Mouse (Mus musculus) heart, embryonic 11.5 days (tissue): ENCODE results near the gene Gm21972. TPM values are rescaled to one million over a fixed set of nuclear protein-coding genes. Genes with fewer than 3 reads are reported as not detected.

Experiments used
- ATAC-seq: fragments of 200-750 bp; cut with Nextera tagmentation; replicated peaks from 2 replicates; pipeline ENCODE4 v1.8.0; 2017; ENCODE audit warnings: moderate library complexity; ENCODE audit not compliant: insufficient number of reproducible peaks, low FRiP score, low TSS enrichment
- H3K27ac ChIP-seq: fragments of 300-500 bp; sonication (generic); 2 replicates; pipeline ENCODE4 v1.5.1; 2014; ENCODE audit warnings: mild to moderate bottlenecking, low read depth, low read length
- H3K27me3 ChIP-seq: fragments of 300-500 bp; sonication (generic); 2 replicates; pipeline ENCODE4 v1.6.1; 2014; ENCODE audit warnings: mild to moderate bottlenecking, low read length, mixed read lengths; ENCODE audit not compliant: control insufficient read depth, insufficient read depth
- H3K36me3 ChIP-seq: fragments of 300-500 bp; sonication (generic); 2 replicates; pipeline ENCODE4 v1.6.1; 2014; ENCODE audit warnings: mild to moderate bottlenecking, low read length, moderate library complexity, mixed read lengths; ENCODE audit not compliant: control insufficient read depth, insufficient read depth
- H3K4me1 ChIP-seq: fragments of 300-500 bp; sonication (generic); 2 replicates; pipeline ENCODE4 v1.6.1; 2014; ENCODE audit warnings: low read length; ENCODE audit not compliant: control insufficient read depth, insufficient read depth
- H3K4me2 ChIP-seq: fragments of 300-500 bp; sonication (generic); 2 replicates; pipeline ENCODE4 v1.6.1; 2014; ENCODE audit warnings: mild to moderate bottlenecking, moderate library complexity
- H3K4me3 ChIP-seq: fragments of 300-500 bp; sonication (generic); 2 replicates; pipeline ENCODE4 v1.5.1; 2014; ENCODE audit warnings: low read depth, low read length
- H3K9ac ChIP-seq: fragments of 300-500 bp; sonication (generic); 2 replicates; pipeline ENCODE4 v1.6.1; 2014; ENCODE audit warnings: mild to moderate bottlenecking, low read depth, low read length, moderate library complexity
- H3K9me3 ChIP-seq: fragments of 300-500 bp; sonication (generic); replicated peaks from 2 replicates; pipeline ENCODE4 v1.6.1; 2016; ENCODE audit warnings: low read length; ENCODE audit not compliant: control insufficient read depth
- WGBS: fragments of 180-500 bp; shearing (Covaris S2); extraction: QIAGEN DNeasy Blood & Tissue Kit; methylation state at CpG from one replicate; pipeline ENCODE4 v1.1.7; 2014; ENCODE audit not compliant: insufficient replicate concordance; 5-methylcytosine and 5-hydroxymethylcytosine counted together
- polyA plus RNA-seq: library from polyadenylated mRNA; unstranded; fragments of >200 nt; fragmentation: Nextera tagmentation; extraction: Ambion mirVana; gene quantifications from 2 replicates; pipeline ENCODE4 v1.2.1, GENCODE M21; 2014

Gm21972 gene
- polyA plus RNA-seq, 1 experiment from 2014 or later, result not detected

DNA sequence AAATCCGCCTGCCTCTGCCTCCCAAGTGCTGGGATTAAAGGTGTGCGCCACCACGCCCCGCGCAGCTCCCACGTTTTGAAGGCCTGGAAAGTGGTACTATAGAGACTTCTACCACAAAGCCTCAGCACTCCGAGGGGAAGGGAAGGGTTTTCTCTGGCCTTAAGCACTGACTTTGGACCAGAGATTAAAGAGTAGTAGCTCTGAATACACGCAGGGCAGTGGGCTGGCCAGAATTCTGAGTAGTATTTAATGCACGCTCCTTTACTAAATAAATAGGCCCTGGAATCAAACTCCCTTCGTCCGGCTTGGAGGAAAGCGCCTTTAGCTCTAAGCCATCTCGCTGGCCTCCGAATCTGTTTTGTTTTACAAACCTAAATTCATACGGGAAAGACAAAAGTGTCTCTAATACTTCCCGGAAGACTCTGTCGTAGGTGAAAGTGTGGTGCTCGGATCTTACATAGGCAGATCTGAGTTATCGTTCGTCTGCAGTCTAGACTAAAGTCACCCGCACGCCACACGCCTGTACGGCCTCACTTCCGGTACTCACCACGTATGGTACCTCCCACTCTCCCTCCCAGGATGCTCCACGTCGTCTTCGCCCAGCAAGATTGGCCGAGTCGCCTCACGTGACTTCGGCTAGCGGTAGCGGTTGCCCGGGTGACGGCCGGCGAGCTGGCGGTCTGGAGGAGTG, 20.8 kb downstream of the Gm21972 start, which contains the start of gene Armc9:
Gene Armc9 (plus strand): TSS at position 648 of the 691 bp plus-strand sequence.
- 4% methylated on average over 40 of the region's 40 CpGs for WGBS
- peak; percentile 99 for ATAC-seq
- peak within 1 kb of the TSS; percentile 81 for H3K27ac ChIP-seq
- peaks cover 2% of the 10 kb centered on the region; the same call in 1 of the 2 replicates for H3K4me1 ChIP-seq
- H3K4me3 ChIP-seq, result peak within 1 kb of the TSS; percentile 82
- H3K36me3 ChIP-seq, result no peaks in the 10 kb centered on the region
- peak within 1 kb of the TSS; percentile 74 for H3K9ac ChIP-seq
- no peaks in the 10 kb centered on the region for H3K27me3 ChIP-seq
- no peaks in the 10 kb centered on the region for H3K9me3 ChIP-seq
- peak within 1 kb of the TSS; percentile 79 for H3K4me2 ChIP-seq

DNA sequence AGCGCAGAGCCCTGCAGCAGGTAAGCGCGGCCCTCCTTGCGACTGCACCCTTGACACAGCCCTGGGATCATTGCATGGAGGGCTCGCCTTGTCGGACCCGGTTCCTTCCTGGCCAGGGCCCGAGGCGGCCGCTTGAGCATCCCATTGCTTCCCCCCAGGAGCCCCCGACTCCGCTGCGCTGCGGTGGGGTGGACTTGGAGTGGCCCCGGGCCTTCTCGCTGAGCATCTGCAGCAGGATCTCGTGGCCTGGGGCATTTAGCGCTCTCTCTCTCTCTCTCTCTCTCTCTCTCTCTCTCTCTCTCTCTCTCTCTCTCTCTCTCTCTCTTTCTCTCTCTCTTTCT, 21.4 kb downstream of the Gm21972 start:
- no peaks in the 10 kb centered on the region for H3K27me3 ChIP-seq
- WGBS, result under 1% methylated on average over 18 of the region's 18 CpGs
- peak overlapping the region; percentile 82 for H3K4me3 ChIP-seq
- no peak for ATAC-seq
- H3K4me2 ChIP-seq, result peak overlapping the region; percentile 79
- no peaks in the 10 kb centered on the region for H3K36me3 ChIP-seq
- peak overlapping the region; percentile 74 for H3K9ac ChIP-seq
- no peaks in the 10 kb centered on the region for H3K9me3 ChIP-seq
- peaks cover 2% of the 10 kb centered on the region; the same call in 1 of the 2 replicates for H3K4me1 ChIP-seq
- H3K27ac ChIP-seq, result 0 out of 2 replicates have a peak overlapping the region, but pooled peaks have one; percentile 81

GRCm38 (mm10) chr1:86156075-86156474, 22.6 kb downstream of the Gm21972 start:
- no peak for ATAC-seq
- no peaks in the 10 kb centered on the region for H3K27me3 ChIP-seq
- H3K9ac ChIP-seq, result no peak overlapping the region
- peaks cover under 1% of the 10 kb centered on the region; the same call in 1 of the 2 replicates for H3K4me1 ChIP-seq
- no peak overlapping the region for H3K4me2 ChIP-seq
- no peaks in the 10 kb centered on the region for H3K9me3 ChIP-seq
- no peak overlapping the region for H3K4me3 ChIP-seq
- WGBS, result 75% methylated on average over 3 of the region's 3 CpGs
- no peak overlapping the region for H3K27ac ChIP-seq
- H3K36me3 ChIP-seq, result peaks cover 2% of the 10 kb centered on the region; the same call in 1 of the 2 replicates

DNA sequence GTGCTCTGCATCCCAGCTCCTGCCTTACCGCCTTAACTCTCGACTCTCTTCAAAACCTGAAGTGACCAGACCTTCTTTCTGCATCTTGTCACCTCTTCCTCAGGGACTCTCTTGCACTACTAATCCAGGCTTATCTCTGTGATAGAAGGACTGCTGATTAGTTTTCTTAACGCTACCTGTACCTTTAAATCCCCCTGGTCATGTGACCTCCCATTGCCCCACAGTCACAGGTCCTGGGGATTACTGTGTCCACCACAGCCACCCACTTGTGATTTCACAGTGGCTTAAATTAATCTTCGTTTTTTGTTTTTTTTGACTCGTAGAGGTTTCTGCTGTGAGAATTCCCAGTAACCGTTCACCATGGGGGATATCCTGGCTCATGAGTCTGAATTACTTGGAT, 23.2 kb downstream of the Gm21972 start:
- no peak for ATAC-seq
- Histone ChIP-seq H3K4me3 (no peak overlapping the region), H3K9ac (no peak overlapping the region), H3K4me1 (no peaks in the 10 kb centered on the region; the same call in 1 of the 2 replicates), H3K27ac (no peak overlapping the region), H3K4me2 (no peak overlapping the region), H3K27me3 (no peaks in the 10 kb centered on the region), H3K9me3 (no peaks in the 10 kb centered on the region), H3K36me3 (peaks cover 3% of the 10 kb centered on the region; the same call in 1 of the 2 replicates)
- 77% methylated on average over 6 of the region's 6 CpGs for WGBS

GRCm38 (mm10) chr1:86160059-86160458, 26.6 kb downstream of the Gm21972 start:
- H3K9ac ChIP-seq, result no peak overlapping the region
- H3K36me3 ChIP-seq, result peaks cover 6% of the 10 kb centered on the region
- 82% methylated on average over 6 of the region's 6 CpGs for WGBS
- H3K4me2 ChIP-seq, result no peak overlapping the region
- H3K27ac ChIP-seq, result no peak overlapping the region
- no peak overlapping the region for H3K4me3 ChIP-seq
- H3K27me3 ChIP-seq, result no peaks in the 10 kb centered on the region
- H3K4me1 ChIP-seq, result no peaks in the 10 kb centered on the region
- ATAC-seq, result no peak
- no peaks in the 10 kb centered on the region for H3K9me3 ChIP-seq

GRCm38 (mm10) chr1:86160479-86160878, 27.0 kb downstream of the Gm21972 start:
- H3K27ac ChIP-seq, result no peak overlapping the region
- no peak overlapping the region for H3K4me3 ChIP-seq
- H3K27me3 ChIP-seq, result no peaks in the 10 kb centered on the region
- no peak overlapping the region for H3K9ac ChIP-seq
- no peak overlapping the region for H3K4me2 ChIP-seq
- 82% methylated on average over 5 of the region's 5 CpGs for WGBS
- no peaks in the 10 kb centered on the region for H3K9me3 ChIP-seq
- no peaks in the 10 kb centered on the region for H3K4me1 ChIP-seq
- ATAC-seq, result no peak
- peaks cover 6% of the 10 kb centered on the region for H3K36me3 ChIP-seq

DNA sequence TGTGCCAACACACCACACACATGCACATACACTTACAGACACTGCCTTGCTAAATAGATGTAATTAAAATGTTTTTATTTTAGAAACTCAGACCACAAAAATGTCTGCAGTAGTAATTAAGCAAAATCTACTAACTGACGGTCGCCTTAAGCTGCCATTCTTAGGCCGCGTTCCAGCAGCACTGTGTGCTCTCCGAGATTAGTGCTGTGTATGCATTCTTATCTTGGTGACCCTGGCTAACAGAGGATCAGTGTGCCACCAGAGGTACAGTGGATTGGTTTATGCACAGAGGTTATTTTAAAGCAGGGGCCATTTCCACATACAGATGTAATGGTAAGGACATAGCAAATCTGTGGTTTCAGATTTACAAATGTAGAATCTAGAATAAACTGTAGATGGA, 27.6 kb downstream of the Gm21972 start:
- Histone ChIP-seq H3K9me3 (no peaks in the 10 kb centered on the region), H3K27me3 (no peaks in the 10 kb centered on the region), H3K4me2 (no peak overlapping the region), H3K27ac (no peak overlapping the region), H3K9ac (no peak overlapping the region), H3K36me3 (peaks cover 6% of the 10 kb centered on the region), H3K4me1 (no peaks in the 10 kb centered on the region), H3K4me3 (no peak overlapping the region)
- no peak for ATAC-seq
- 78% methylated on average over 5 of the region's 5 CpGs for WGBS

DNA sequence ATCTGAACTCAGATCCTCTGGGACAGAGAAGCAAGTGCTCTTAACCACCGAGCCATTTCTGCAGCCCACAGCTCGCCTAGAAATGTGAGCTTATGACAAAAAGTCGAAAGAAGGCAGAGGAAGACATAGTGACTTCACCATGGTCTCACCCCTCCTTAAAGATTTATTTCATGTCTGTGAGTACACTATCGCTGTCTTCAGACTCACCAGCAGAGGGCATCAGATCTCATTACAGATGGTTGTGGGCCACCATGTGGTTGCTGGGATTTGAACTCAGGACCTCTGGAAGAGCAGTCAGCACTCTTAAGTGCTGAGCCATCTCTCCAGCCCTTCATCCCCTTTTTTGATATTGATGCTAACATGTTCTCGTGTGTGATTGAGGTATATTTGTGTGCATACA, 41.2 kb downstream of the Gm21972 start:
- Histone ChIP-seq H3K4me1 (no peaks in the 10 kb centered on the region), H3K9me3 (no peaks in the 10 kb centered on the region), H3K36me3 (0 out of 2 replicates have a peak, but pooled peaks cover 2% of the 10 kb centered on the region), H3K9ac (no peak overlapping the region), H3K27me3 (no peaks in the 10 kb centered on the region), H3K4me2 (no peak overlapping the region), H3K27ac (no peak overlapping the region), H3K4me3 (no peak overlapping the region)
- ATAC-seq, result no peak
- WGBS, result 91% methylated on average over 5 of the region's 5 CpGs

- Histone ChIP-seq H3K36me3 (0 out of 2 replicates have a peak, but pooled peaks cover 2% of the 10 kb centered on the region), H3K4me3 (no peak overlapping the region), H3K27ac (no peak overlapping the region), H3K4me2 (no peak overlapping the region), H3K9me3 (no peaks in the 10 kb centered on the region), H3K4me1 (no peaks in the 10 kb centered on the region), H3K9ac (no peak overlapping the region), H3K27me3 (no peaks in the 10 kb centered on the region)
- ATAC-seq, result no peak
- 89% methylated on average over 2 of the region's 2 CpGs for WGBS
These were observed 42.6 kb downstream of the Gm21972 start for GRCm38 (mm10) chr1:86176066-86176465.
